Mouse (Mus musculus): ENCODE data around the gene Fam214b. TPM values are rescaled to one million over a fixed set of nuclear protein-coding genes. Genes with fewer than 3 reads are reported as not detected.

Gene Fam214b
- total RNA-seq (2023) = 7.8 TPM

DNA sequence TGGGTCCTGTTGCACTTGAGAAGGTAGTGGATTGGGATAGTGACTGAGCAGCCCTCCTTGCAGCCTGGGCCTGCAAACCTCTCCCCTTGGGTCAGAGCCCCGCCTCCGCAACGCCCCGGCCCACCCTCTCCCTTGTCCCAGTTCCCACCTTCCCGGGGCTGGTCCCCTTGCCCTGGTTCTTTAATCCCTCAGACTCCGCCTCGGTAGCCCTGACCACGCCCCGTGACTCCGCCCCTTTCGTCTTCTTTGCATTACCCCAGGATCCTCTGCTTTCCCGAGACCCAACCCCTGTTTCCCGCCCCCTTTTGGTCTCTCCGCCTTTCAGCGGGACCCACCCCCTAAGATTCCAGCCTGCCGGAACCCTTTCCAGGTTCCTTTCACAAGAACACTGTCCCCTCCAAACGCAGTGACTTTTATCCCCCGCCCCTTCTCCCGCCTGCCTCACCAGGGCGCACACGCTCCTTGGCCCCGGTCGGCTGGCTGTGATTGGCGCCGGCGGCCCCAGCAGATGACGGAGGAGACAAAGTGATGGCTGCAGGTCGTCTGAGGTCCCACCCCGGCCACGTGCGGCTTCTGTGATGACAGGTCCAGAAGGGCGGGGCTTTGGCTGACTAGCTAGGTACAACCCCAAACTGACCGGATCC lies at the start of gene Fam214b:
Gene Fam214b, minus strand, starts transcription at position 562 of the 644 bp plus-strand sequence.

DNA sequence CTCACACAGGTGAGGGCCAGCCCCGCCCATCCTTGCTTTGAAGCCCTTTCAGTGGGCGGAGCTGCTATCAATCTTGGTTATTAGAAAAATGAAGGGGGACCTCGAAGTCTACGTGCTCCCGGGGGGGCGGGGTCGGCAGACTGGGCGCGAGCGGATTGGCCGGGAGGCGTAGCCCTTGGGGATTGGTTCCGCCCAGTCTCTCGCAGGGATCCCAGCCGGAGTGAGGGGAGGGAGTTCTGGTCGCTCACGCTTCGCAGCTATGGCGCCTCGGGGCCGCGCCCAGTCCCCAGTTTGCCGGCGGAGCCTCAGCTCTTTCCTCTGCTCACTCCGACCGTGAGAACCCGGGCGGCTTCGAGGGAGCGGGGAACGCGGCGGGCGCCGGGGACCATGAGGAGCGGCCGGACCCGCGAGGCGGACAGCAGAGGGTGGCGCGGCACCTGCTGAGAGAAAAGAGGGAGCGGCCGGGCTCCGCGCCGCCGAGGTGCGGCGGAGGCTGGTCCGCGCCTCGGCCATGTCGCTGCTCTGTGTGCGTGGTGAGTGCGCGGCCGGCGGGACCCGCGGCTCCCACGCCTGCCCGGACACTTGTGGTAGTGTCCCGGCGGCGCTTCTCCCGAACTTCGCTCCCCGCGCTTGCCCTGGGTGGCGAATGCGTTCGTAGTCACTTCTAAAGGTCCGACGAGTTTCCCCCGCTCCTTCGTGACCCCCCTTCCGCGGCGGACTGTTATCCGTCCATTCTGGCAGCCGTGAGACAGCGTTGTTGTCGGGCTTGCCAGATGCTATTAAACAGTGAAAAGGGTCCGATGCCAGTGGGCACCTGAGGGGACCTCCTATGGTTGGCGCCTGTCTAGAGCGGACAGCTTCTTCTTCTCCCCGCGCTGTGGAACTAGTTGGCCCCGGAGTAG lies 13.0 kb upstream of the Fam214b start, which contains the start of gene Unc13b:
Gene Unc13b, plus strand, starts transcription at position 201 of the 902 bp plus-strand sequence.

DNA sequence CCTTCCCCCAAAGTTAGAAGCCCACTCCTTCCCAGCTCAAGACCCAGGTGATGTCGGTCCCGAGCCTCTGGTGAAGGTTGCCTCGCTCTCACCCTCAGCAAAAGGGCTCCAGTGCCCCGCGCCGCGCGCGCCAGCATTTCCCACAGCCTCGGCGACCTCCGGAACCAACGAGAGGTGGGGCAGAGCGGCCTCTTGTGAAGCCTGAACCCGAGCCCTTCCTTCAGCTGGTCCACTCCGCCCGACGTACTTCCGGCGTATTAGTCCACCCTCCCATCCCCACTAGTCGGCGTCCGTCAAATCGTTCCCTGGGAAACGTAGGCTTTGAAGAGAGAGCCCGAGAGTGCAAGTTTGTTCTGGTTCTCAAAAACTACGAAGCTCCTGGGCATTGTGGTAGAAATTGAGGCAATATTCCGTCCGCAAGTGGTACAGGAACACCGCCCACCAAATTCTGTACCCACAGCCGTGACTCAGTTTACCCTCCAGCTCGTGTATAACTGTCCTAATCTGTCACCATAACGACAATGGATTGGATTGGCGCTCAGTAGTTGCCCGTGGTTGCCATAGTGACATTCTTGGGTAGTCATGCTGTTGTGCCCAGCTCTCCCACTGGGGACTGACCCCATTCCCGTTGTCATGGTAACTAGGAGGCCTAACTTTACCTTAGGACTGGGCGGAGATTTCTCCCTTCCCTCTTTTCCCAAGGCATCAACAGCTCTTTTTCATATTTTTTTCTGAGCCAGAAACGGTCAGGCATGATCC lies 14.6 kb downstream of the Fam214b start, which contains the start of gene Stoml2:
Gene Stoml2, minus strand, starts transcription at position 474 of the 759 bp plus-strand sequence.

DNA sequence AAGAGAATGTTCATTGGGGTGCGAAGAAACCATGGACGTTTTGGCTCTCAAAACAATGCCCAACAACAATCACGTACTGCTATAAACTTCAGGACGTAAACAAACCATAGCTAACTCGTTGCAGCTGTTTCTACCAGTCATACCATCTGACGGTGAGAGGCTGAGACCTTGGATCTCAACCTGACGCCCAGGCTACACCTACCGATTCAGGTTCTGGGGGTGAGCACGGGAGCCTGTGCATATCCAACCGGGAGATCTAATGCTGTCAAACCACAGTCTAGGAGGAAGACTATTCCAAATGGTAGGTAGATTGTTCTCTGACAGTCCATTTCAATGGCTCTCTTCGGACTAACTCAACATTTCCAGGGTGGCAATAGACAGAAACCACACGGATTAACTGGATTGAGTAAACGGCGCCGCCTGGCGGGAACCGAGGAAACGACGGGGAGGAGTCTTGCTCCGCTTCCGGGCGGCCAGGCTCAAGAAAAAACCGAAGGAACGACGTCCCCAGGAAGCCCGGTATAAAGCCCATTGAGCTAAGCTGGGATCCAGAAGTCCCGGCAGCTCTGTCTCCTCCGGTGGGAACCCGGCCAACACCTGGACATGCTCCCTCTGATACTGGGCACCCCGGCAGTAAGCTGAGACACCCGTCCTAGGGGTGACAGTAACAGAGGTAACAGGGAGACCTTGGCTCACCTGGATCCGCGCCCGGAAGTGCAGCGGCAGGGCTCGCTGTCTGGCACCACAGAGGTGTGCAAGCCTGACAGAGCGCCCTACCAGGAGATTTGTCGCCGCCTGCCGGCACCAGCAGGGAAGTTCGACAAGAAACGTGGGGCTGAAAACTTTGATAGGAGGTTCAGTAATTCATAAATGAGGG lies 20.7 kb downstream of the Fam214b start, which contains the start of gene Pigo:
Gene Pigo, minus strand, starts transcription at position 736 of the 877 bp plus-strand sequence.

DNA sequence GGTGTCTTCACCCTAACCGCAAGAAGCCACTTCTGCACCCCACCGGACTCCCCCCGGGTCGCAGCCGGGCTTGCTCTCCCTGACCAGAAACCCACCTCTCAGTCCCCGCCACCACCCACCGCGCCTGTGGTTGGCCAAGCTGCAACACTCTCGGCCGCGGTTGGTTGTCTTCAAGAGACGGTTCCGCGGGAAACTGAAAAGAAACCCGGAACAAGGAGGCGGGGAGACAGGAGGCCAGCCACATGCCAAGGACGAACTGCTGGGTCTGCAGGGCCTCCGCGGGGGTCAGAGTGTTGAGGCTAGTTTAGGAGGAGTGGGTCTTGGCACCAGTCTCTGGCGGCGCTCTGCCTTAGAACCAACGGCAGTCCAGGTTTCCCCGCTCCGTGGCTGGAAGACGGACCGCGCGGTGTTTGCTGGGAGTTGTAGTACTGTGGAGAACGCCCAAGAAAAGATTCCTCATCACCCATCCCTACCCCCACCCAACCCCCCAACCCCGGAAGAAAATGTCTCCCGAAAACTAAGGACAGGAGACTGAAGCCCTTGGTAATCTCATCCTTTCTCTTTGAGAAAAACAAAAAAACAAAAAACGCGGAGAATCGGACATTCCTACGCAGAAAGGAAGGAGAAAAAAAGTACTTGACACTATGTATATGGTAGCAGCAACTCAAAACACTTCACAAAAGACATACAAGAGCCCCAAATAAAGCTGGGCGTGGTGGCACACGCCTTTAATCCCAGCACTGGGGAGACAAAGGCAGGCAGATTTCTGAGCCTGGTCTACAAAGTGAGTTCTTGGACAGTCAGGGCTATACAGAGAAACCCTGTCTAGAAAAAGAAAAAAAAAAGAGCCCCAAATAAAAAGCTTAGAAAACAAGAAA lies 35.6 kb downstream of the Fam214b start, which contains the start of gene Fancg:
Gene Fancg, minus strand, starts transcription at position 346 of the 878 bp plus-strand sequence.

DNA sequence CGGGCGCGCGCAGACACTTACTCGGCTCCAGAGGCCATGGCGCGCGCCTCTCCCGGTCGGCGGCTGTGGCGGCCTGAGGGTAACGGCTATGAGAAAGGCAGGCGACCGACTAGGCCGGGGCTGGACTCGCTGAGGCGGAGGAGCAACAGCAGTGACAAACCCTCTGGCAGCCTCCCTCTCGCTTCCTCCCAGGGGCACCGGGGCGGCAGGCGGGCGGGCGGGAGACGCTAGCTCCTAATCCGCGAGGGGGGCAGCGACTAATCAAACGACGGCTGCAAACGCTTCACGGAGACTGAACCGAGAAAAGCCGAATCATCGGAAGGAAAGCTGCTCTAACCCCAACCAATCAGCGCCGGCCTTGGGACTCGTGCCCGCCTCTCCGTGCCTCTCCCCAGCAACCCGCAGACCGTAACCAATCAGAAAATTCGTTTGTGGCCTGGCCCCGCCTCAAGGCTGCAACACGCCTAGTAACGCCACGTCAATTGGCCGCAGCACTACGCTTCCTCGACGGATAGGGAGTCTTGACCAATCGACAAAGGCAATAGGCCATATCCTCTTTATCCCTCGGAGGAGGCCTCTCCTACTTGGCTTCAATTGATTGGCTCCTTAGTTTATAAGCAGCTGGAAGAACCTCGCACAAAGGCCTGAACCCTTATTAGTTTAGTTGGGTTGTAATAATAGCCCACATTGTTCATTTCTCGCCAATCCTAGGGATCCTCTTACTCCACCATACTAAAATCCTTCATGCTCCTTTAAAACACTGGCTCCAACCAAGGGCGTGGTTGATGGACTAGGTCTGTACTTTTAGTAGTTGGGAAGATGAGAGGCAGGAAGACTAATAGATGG lies 45.7 kb downstream of the Fam214b start, which contains the start of gene Vcp:
Gene Vcp, minus strand, starts transcription at position 367 of the 846 bp plus-strand sequence.

Other genes starting within 250 kb of the Fam214b start
- gene Fam205a1, start 192.3 kb downstream of the Fam214b start, total RNA-seq (2023) = not detected
- gene Gm12394, start 189.4 kb downstream of the Fam214b start, total RNA-seq (2023) = not detected
- gene Fam205c, start 172.0 kb downstream of the Fam214b start, total RNA-seq (2023) = not detected
- not detected for gene Phf24, start 129.6 kb downstream of the Fam214b start, total RNA-seq (2023)
- gene Dnajb5, start 96.4 kb downstream of the Fam214b start, total RNA-seq (2023) = 34.9 TPM
- gene 1700022I11Rik, start 76.6 kb downstream of the Fam214b start, total RNA-seq (2023) = not detected
- 130 TPM for gene Vcp, start 45.7 kb downstream of the Fam214b start, total RNA-seq (2023)
- gene Fancg, start 35.7 kb downstream of the Fam214b start, total RNA-seq (2023) = 14.8 TPM
- 42.0 TPM for gene Pigo, start 20.4 kb downstream of the Fam214b start, total RNA-seq (2023)
- 43.4 TPM for gene Stoml2, start 14.5 kb downstream of the Fam214b start, total RNA-seq (2023)
- gene Unc13b, start 12.7 kb upstream of the Fam214b start, total RNA-seq (2023) = 1.6 TPM
- gene Atp8b5, start 220.9 kb upstream of the Fam214b start, total RNA-seq (2023) = not detected